ENCODE assay signal across 7 mouse cellular contexts in the genomic region with DNA sequence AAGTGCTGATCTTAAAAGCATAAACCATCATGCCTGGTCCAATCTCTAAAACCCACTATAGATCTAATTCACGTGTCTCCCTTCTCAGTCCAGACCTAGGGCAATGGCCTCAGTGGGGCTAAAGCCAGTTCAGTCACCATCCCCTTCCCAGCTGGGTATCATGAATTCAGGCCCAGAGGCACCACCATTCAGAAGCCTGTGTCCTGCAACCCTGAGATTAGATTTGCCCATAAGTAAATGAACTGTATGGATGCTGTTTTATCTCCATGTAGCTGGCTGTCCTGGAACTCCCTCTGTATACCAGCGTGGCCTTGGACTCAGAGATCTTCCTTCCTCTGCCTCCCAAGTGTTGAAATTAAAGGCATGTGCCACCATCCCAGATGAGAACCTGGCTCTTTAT. TPM values are rescaled to one million over a fixed set of nuclear protein-coding genes. Genes with fewer than 3 reads are reported as not detected.
DNase-seq lines count a peak whose midpoint lies in the region; ATAC-seq and TF ChIP-seq lines count a peak whose summit lies in the region.

No protein-coding gene starts in this region.

- no peak for ATAC-seq in forebrain, embryonic 11.5 days (replicated peaks; ENCODE audit: low FRiP score)
- ATAC-seq in liver, embryonic 12.5 days: peak; percentile 74
- ATAC-seq in stomach, postnatal 0 days (ENCODE audit: low FRiP score, low TSS enrichment): no peak

- H3K36me3 ChIP-seq in spleen, adult 2 months (ENCODE audit: control insufficient read depth, insufficient read depth, low read length): no peaks in the 10 kb centered on the region
- no peaks in the 10 kb centered on the region for H3K36me3 ChIP-seq in forebrain, embryonic 11.5 days (ENCODE audit: control insufficient read depth, insufficient read depth, low read length)
- H3K36me3 ChIP-seq in liver, embryonic 12.5 days: peaks cover 11% of the 10 kb centered on the region; the same call in 1 of the 2 replicates
- H3K36me3 ChIP-seq in stomach, postnatal 0 days (ENCODE audit: control insufficient read depth, insufficient read depth, low read length): no peaks in the 10 kb centered on the region

- peak overlapping the region; percentile 39 for H3K27ac ChIP-seq in spleen, adult 2 months (ENCODE audit: insufficient read depth, low read length)
- no peak overlapping the region for H3K27ac ChIP-seq in forebrain, embryonic 11.5 days (ENCODE audit: low read depth, low read length)
- H3K27ac ChIP-seq in liver, embryonic 12.5 days: peak overlapping the region; percentile 92
- H3K27ac ChIP-seq in stomach, postnatal 0 days (replicated peaks): 0 out of 2 replicates have a peak overlapping the region, but pooled peaks have one; percentile 92

- intact Hi-C loops in gastrocnemius, postnatal 14 days (cut with DNase I; ENCODE audit: low total_unique reads): no loop called here

- H3K9me3 ChIP-seq in forebrain, embryonic 11.5 days (ENCODE audit: control insufficient read depth, low read length): no peaks in the 10 kb centered on the region
- no peaks in the 10 kb centered on the region for H3K9me3 ChIP-seq in liver, embryonic 12.5 days (replicated peaks)
- H3K9me3 ChIP-seq in stomach, postnatal 0 days (ENCODE audit: control insufficient read depth, low read length): no peaks in the 10 kb centered on the region

- no peak for TF ChIP-seq CTCF in spleen, adult 2 months (IDR thresholded peaks at IDR 0.05; ENCODE audit: extremely low read depth, insufficient read depth, insufficient read length, insufficient replicate concordance)
- TF ChIP-seq CTCF in stomach, postnatal 0 days (IDR thresholded peaks at IDR 0.05; ENCODE audit: low read depth): no peak

- TF ChIP-seq EP300 in stomach, postnatal 0 days (optimal IDR thresholded peaks at IDR 0.05): no peak

- H3K4me1 ChIP-seq in spleen, adult 2 months (ENCODE audit: control insufficient read depth, insufficient read depth, insufficient read length): peaks cover 31% of the 10 kb centered on the region; the same call in 1 of the 2 replicates
- H3K4me1 ChIP-seq in forebrain, embryonic 11.5 days (replicated peaks; ENCODE audit: control insufficient read depth, insufficient read depth, low read length): peaks cover 10% of the 10 kb centered on the region
- H3K4me1 ChIP-seq in liver, embryonic 12.5 days: peaks cover 78% of the 10 kb centered on the region
- peaks cover 11% of the 10 kb centered on the region for H3K4me1 ChIP-seq in stomach, postnatal 0 days (replicated peaks; ENCODE audit: control insufficient read depth, insufficient read depth)

- H3K9ac ChIP-seq in forebrain, embryonic 11.5 days (ENCODE audit: low read length): peak overlapping the region; percentile 88; the same call in 1 of the 2 replicates
- peak overlapping the region; percentile 97 for H3K9ac ChIP-seq in liver, embryonic 12.5 days
- no peak overlapping the region for H3K9ac ChIP-seq in stomach, postnatal 0 days (ENCODE audit: low read length)

- WGBS in spleen, adult 2 months: 80% methylated on average over 2 of the region's 2 CpGs
- WGBS in forebrain, embryonic 11.5 days: 86% methylated on average over 2 of the region's 2 CpGs
- WGBS in liver, embryonic 12.5 days (ENCODE audit: insufficient replicate concordance): 38% methylated on average over 2 of the region's 2 CpGs
- 76% methylated on average over 2 of the region's 2 CpGs for WGBS in stomach, postnatal 0 days

- TF ChIP-seq POLR2A in spleen, adult 2 months (IDR thresholded peaks at IDR 0.05; ENCODE audit: low read depth, low read length): no peak

- peak overlapping the region; percentile 96; the same call in 1 of the 2 replicates for H3K4me2 ChIP-seq in forebrain, embryonic 11.5 days (ENCODE audit: low read depth, low read length, severe bottlenecking)
- peak overlapping the region; percentile 95 for H3K4me2 ChIP-seq in liver, embryonic 12.5 days
- peak overlapping the region; percentile 99 for H3K4me2 ChIP-seq in stomach, postnatal 0 days (replicated peaks; ENCODE audit: low read depth)

- no peak for DNase-seq in spleen, adult 2 months (ENCODE audit: low read depth in 1 of 2, low spot score in 2 of 2)
- no peak for DNase-seq in spleen, adult 18-20 months
- no peak for DNase-seq in forebrain, embryonic 11.5 days (ENCODE audit: low spot score)
- no peak for DNase-seq in stomach, postnatal 0 days (ENCODE audit: low spot score)
- DNase-seq in spleen, postnatal 14 days (ENCODE audit: low spot score in 2 of 2): no peak
- no peak for DNase-seq in gastrocnemius, postnatal 14 days

- H3K27me3 ChIP-seq in spleen, adult 2 months (ENCODE audit: control insufficient read depth, insufficient read depth, low read length): no peaks in the 10 kb centered on the region
- H3K27me3 ChIP-seq in forebrain, embryonic 11.5 days (ENCODE audit: control insufficient read depth, insufficient read depth, low read length): no peaks in the 10 kb centered on the region
- H3K27me3 ChIP-seq in liver, embryonic 12.5 days (replicated peaks): no peaks in the 10 kb centered on the region
- no peaks in the 10 kb centered on the region for H3K27me3 ChIP-seq in stomach, postnatal 0 days (ENCODE audit: control insufficient read depth, insufficient read depth, low read length)

- no peak overlapping the region for H3K4me3 ChIP-seq in spleen, adult 2 months (ENCODE audit: extremely low read depth, insufficient read depth, insufficient read length)
- H3K4me3 ChIP-seq in forebrain, embryonic 11.5 days (ENCODE audit: low read depth, low read length): no peak overlapping the region
- H3K4me3 ChIP-seq in liver, embryonic 12.5 days: peak overlapping the region; percentile 92; the same call in 1 of the 2 replicates
- H3K4me3 ChIP-seq in stomach, postnatal 0 days (ENCODE audit: low read depth, low read length): no peak overlapping the region

RNA-seq across cellular contexts. Expression of gene Sbno2, which starts 2.3 kb away (rescaled TPM):
- 95.0 and 122 TPM in 2 replicates for polyA plus RNA-seq in spleen, adult 2 months (2012; rRNA removed)
- 12.5 and 13.6 TPM in 2 replicates for polyA plus RNA-seq in forebrain, embryonic 11.5 days (2014; fragmentation: Nextera tagmentation; extraction: Ambion mirVana)
- 15.0 and 15.4 TPM in 2 replicates for polyA plus RNA-seq in liver, embryonic 12.5 days (2016; fragmentation: Nextera tagmentation; extraction: Ambion mirVana)
- 10.7 and 11.0 TPM in 2 replicates for polyA plus RNA-seq in stomach, postnatal 0 days (2015; fragmentation: Nextera tagmentation; extraction: Ambion mirVana)
- total RNA-seq in gastrocnemius, postnatal 14 days (2021): 1 to 10 TPM; 6.2 to 6.3 TPM

RNA-seq across cellular contexts. Expression of gene Stk11, which starts 12.6 kb away (rescaled TPM):
- polyA plus RNA-seq in spleen, adult 2 months (2012; rRNA removed): 120 and 144 TPM in 2 replicates
- polyA plus RNA-seq in forebrain, embryonic 11.5 days (2014; fragmentation: Nextera tagmentation; extraction: Ambion mirVana): 26.5 and 31.6 TPM in 2 replicates
- 18.6 and 19.8 TPM in 2 replicates for polyA plus RNA-seq in liver, embryonic 12.5 days (2016; fragmentation: Nextera tagmentation; extraction: Ambion mirVana)
- 10.3 and 11.2 TPM in 2 replicates for polyA plus RNA-seq in stomach, postnatal 0 days (2015; fragmentation: Nextera tagmentation; extraction: Ambion mirVana)
- 10 to 100 TPM; 87.6 to 98.0 TPM for total RNA-seq in gastrocnemius, postnatal 14 days (2021)

RNA-seq across cellular contexts. Expression of gene Atp5d, which starts 35.4 kb away (rescaled TPM):
- polyA plus RNA-seq in spleen, adult 2 months (2012; rRNA removed): 592 and 782 TPM in 2 replicates
- 401 and 414 TPM in 2 replicates for polyA plus RNA-seq in forebrain, embryonic 11.5 days (2014; fragmentation: Nextera tagmentation; extraction: Ambion mirVana)
- 393 and 419 TPM in 2 replicates for polyA plus RNA-seq in liver, embryonic 12.5 days (2016; fragmentation: Nextera tagmentation; extraction: Ambion mirVana)
- 679 and 705 TPM in 2 replicates for polyA plus RNA-seq in stomach, postnatal 0 days (2015; fragmentation: Nextera tagmentation; extraction: Ambion mirVana)
- total RNA-seq in gastrocnemius, postnatal 14 days (2021): 100 to 1,000 TPM; 657 to 736 TPM

RNA-seq across cellular contexts. Expression of gene Cbarp, which starts 37.6 kb away (rescaled TPM):
- polyA plus RNA-seq in spleen, adult 2 months (2012; rRNA removed): 11.9 and 13.4 TPM in 2 replicates
- polyA plus RNA-seq in forebrain, embryonic 11.5 days (2014; fragmentation: Nextera tagmentation; extraction: Ambion mirVana): 10.4 and 15.0 TPM in 2 replicates
- polyA plus RNA-seq in liver, embryonic 12.5 days (2016; fragmentation: Nextera tagmentation; extraction: Ambion mirVana): 0.94 and 0.96 TPM in 2 replicates
- 4.2 and 4.3 TPM in 2 replicates for polyA plus RNA-seq in stomach, postnatal 0 days (2015; fragmentation: Nextera tagmentation; extraction: Ambion mirVana)
- total RNA-seq in gastrocnemius, postnatal 14 days (2021): 1 to 10 TPM; 1.6 TPM

RNA-seq across cellular contexts. Expression of gene Midn, which starts 45.0 kb away (rescaled TPM):
- 128 and 157 TPM in 2 replicates for polyA plus RNA-seq in spleen, adult 2 months (2012; rRNA removed)
- polyA plus RNA-seq in forebrain, embryonic 11.5 days (2014; fragmentation: Nextera tagmentation; extraction: Ambion mirVana): 58.3 and 66.4 TPM in 2 replicates
- 5.7 and 6.3 TPM in 2 replicates for polyA plus RNA-seq in liver, embryonic 12.5 days (2016; fragmentation: Nextera tagmentation; extraction: Ambion mirVana)
- 8.5 and 9.6 TPM in 2 replicates for polyA plus RNA-seq in stomach, postnatal 0 days (2015; fragmentation: Nextera tagmentation; extraction: Ambion mirVana)
- 10 to 100 TPM; 40.3 to 43.6 TPM for total RNA-seq in gastrocnemius, postnatal 14 days (2021)
